Mouse (Mus musculus) CH12.LX (cell line): ENCODE results near the gene Gm1113. TPM values are rescaled to one million over a fixed set of nuclear protein-coding genes. Genes with fewer than 3 reads are reported as not detected.

ENCODE experiments used
- DNase-seq: peaks from one replicate; pipeline ENCODE4 v3.0.0-alpha.2; 2013; ENCODE audit errors: extremely low read depth
- H3K27ac ChIP-seq: 2 replicates; pipeline ENCODE4 v1.5.1; 2012; ENCODE audit warnings: low read depth, mild to moderate bottlenecking, control low read depth, moderate library complexity; ENCODE audit not compliant: insufficient read depth
- H3K27me3 ChIP-seq: replicated peaks from 2 replicates; pipeline ENCODE3; 2012; ENCODE audit warnings: inconsistent platforms
- H3K36me3 ChIP-seq, 2 experiments: replicated peaks in 1 of 2; 2 replicates each; pipeline versions ENCODE3 to v1.6.1; 2012; ENCODE audit warnings: inconsistent platforms in 1 of 2, low read length in 1 of 2, mild to moderate bottlenecking in 1 of 2, mixed read lengths in 1 of 2, moderate library complexity in 1 of 2; ENCODE audit not compliant: control insufficient read depth in 1 of 2, insufficient read depth in 1 of 2
- H3K4me1 ChIP-seq, 2 experiments: 2 replicates each; pipeline ENCODE4 v1.6.1; 2012; ENCODE audit warnings: inconsistent platforms in 1 of 2, moderate library complexity in 1 of 2; ENCODE audit not compliant: insufficient read depth in 2 of 2, control insufficient read depth in 1 of 2
- H3K4me2 ChIP-seq: 2 replicates; pipeline ENCODE4 v1.6.1; 2012; ENCODE audit warnings: low read depth, mild to moderate bottlenecking, control low read depth; ENCODE audit not compliant: poor library complexity, insufficient read depth, severe bottlenecking
- H3K4me3 ChIP-seq, 3 experiments: fragments of 150-350 bp in 1 of 3; sonication (generic) in 1 of 3; replicated peaks in 1 of 3; 2 replicates each; pipeline versions ENCODE3 to v1.5.1; 2011 to 2012; ENCODE audit warnings: low read depth in 2 of 3, low read length in 2 of 3, mild to moderate bottlenecking in 2 of 3, moderate library complexity in 2 of 3, control low read depth in 1 of 3, improper control_type of control experiment in 1 of 3, inconsistent platforms in 1 of 3, mixed read lengths in 1 of 3; ENCODE audit not compliant: poor library complexity in 1 of 3
- H3K79me2 ChIP-seq: replicated peaks from 2 replicates; pipeline ENCODE4 v1.6.1; 2012; ENCODE audit warnings: mild to moderate bottlenecking, moderate library complexity; ENCODE audit not compliant: control insufficient read depth, poor library complexity, insufficient read depth, severe bottlenecking; ENCODE audit errors: extremely low read depth
- H3K9ac ChIP-seq: 2 replicates; pipeline ENCODE4 v1.6.1; 2012; ENCODE audit warnings: low read depth, mild to moderate bottlenecking, control low read depth, moderate library complexity; ENCODE audit not compliant: insufficient read depth
- H3K9me3 ChIP-seq: replicated peaks from 2 replicates; pipeline ENCODE3; 2012; ENCODE audit warnings: low read length, inconsistent platforms, mixed read lengths
- BHLHE40 ChIP-seq: IDR thresholded peaks from 2 replicates; pipeline ENCODE4 v1.6.1; 2011; ENCODE audit warnings: mild to moderate bottlenecking, low read depth, low read length, improper control_type of control experiment
- CHD1 ChIP-seq: IDR thresholded peaks from 2 replicates; pipeline ENCODE4 v1.6.1; 2012; ENCODE audit warnings: low read depth, low read length, improper control_type of control experiment, inconsistent platforms
- E2F4 ChIP-seq: IDR thresholded peaks from 2 replicates; pipeline ENCODE4 v1.6.1; 2011; ENCODE audit warnings: low read depth, low read length, improper control_type of control experiment; ENCODE audit not compliant: insufficient replicate concordance
- EP300 ChIP-seq: IDR thresholded peaks from 2 replicates; pipeline ENCODE4 v1.6.1; 2011; ENCODE audit warnings: low read length, improper control_type of control experiment
- GABPA ChIP-seq: IDR thresholded peaks from 2 replicates; pipeline ENCODE4 v1.6.1; 2012; ENCODE audit warnings: low read depth, low read length, improper control_type of control experiment, inconsistent platforms; ENCODE audit not compliant: insufficient replicate concordance
- HCFC1 ChIP-seq: IDR thresholded peaks from 2 replicates; pipeline ENCODE4 v1.6.1; 2012; ENCODE audit warnings: low read depth, mild to moderate bottlenecking, inconsistent platforms, low read length, improper control_type of control experiment
- JUN ChIP-seq: IDR thresholded peaks from 2 replicates; pipeline ENCODE4 v1.6.1; 2011; ENCODE audit warnings: low read depth, mild to moderate bottlenecking, low read length, improper control_type of control experiment, moderate library complexity; ENCODE audit not compliant: insufficient read depth
- JUND ChIP-seq: conservative IDR thresholded peaks from 2 replicates; pipeline ENCODE4 v1.6.1; 2011; ENCODE audit warnings: low read depth, low read length, improper control_type of control experiment
- KAT2A ChIP-seq: IDR thresholded peaks from 2 replicates; pipeline ENCODE4 v1.6.1; 2012; ENCODE audit warnings: low read length, improper control_type of control experiment, inconsistent platforms; ENCODE audit not compliant: insufficient replicate concordance
- MAFK ChIP-seq: IDR thresholded peaks from 2 replicates; pipeline ENCODE4 v1.6.1; 2011; ENCODE audit warnings: low read length, improper control_type of control experiment; ENCODE audit not compliant: insufficient replicate concordance
- MAX ChIP-seq: IDR thresholded peaks from 2 replicates; pipeline ENCODE4 v1.6.1; 2011; ENCODE audit warnings: low read length, improper control_type of control experiment
- MAZ ChIP-seq: IDR thresholded peaks from 2 replicates; pipeline ENCODE4 v1.6.1; 2012; ENCODE audit warnings: low read depth, mild to moderate bottlenecking, inconsistent platforms, low read length, improper control_type of control experiment, moderate library complexity
- MEF2A ChIP-seq: IDR thresholded peaks from 2 replicates; pipeline ENCODE4 v1.6.1; 2014; ENCODE audit warnings: low read depth, mild to moderate bottlenecking, inconsistent platforms, low read length, improper control_type of control experiment, borderline replicate concordance
- NELFE ChIP-seq: IDR thresholded peaks from 2 replicates; pipeline ENCODE4 v1.6.1; 2011; ENCODE audit warnings: low read depth, low read length, improper control_type of control experiment
- NRF1 ChIP-seq: IDR thresholded peaks from 2 replicates; pipeline ENCODE4 v1.6.1; 2014; ENCODE audit warnings: low read depth, mild to moderate bottlenecking, inconsistent platforms, low read length, improper control_type of control experiment, moderate library complexity
- PAX5 ChIP-seq: IDR thresholded peaks from 2 replicates; pipeline ENCODE4 v1.6.1; 2012; ENCODE audit warnings: low read length, inconsistent platforms, mixed read lengths
- POLR2A ChIP-seq: IDR thresholded peaks from 2 replicates; pipeline ENCODE4 v1.6.1; 2011; ENCODE audit warnings: low read depth, mild to moderate bottlenecking, improper control_type of control experiment, low read length
- POLR2AphosphoS2 ChIP-seq: IDR thresholded peaks from 2 replicates; pipeline ENCODE4 v1.6.1; 2011; ENCODE audit warnings: low read depth, low read length, improper control_type of control experiment
- RAD21 ChIP-seq: IDR thresholded peaks from 2 replicates; pipeline ENCODE4 v1.6.1; 2011; ENCODE audit warnings: low read depth, mild to moderate bottlenecking, low read length, improper control_type of control experiment, moderate library complexity
- RCOR1 ChIP-seq: conservative IDR thresholded peaks from 2 replicates; pipeline ENCODE4 v1.6.1; 2012; ENCODE audit warnings: low read depth, mild to moderate bottlenecking, inconsistent platforms, low read length, improper control_type of control experiment
- TBP ChIP-seq: conservative IDR thresholded peaks from 2 replicates; pipeline ENCODE4 v1.6.1; 2011; ENCODE audit warnings: low read depth, low read length, improper control_type of control experiment
- TCF12 ChIP-seq: IDR thresholded peaks from 2 replicates; pipeline ENCODE4 v1.6.1; 2014; ENCODE audit warnings: low read depth, mild to moderate bottlenecking, inconsistent platforms, low read length, improper control_type of control experiment
- USF1 ChIP-seq: IDR thresholded peaks from 2 replicates; pipeline ENCODE4 v1.6.1; 2014; ENCODE audit warnings: low read depth, mild to moderate bottlenecking, inconsistent platforms, low read length, improper control_type of control experiment
- USF2 ChIP-seq: conservative IDR thresholded peaks from 2 replicates; pipeline ENCODE4 v1.6.1; 2011; ENCODE audit warnings: low read depth, low read length, improper control_type of control experiment
- ZC3H11A ChIP-seq: IDR thresholded peaks from 2 replicates; pipeline ENCODE4 v1.6.1; 2012; ENCODE audit warnings: low read depth, mild to moderate bottlenecking, inconsistent platforms, low read length, improper control_type of control experiment
- ZMIZ1 ChIP-seq: IDR thresholded peaks from 2 replicates; pipeline ENCODE4 v1.6.1; 2012; ENCODE audit warnings: low read depth, mild to moderate bottlenecking, inconsistent platforms, low read length, improper control_type of control experiment
- dilution Hi-C: fragments of 300-500 bp; cut with MboI; formaldehyde crosslinking; loops from 2 replicates; pipeline ENCODE4 v1.14.3; 2020; ENCODE audit warnings: low sequenced_read_pairs; ENCODE audit not compliant: extremely low pct_unique_long_range_greater_than_20kb, extremely low pct_ligation_motif_present
- in situ Hi-C: fragments of 300-500 bp; cut with MboI; formaldehyde crosslinking; loops from 3 replicates; pipeline ENCODE4 v1.14.3; 2019; ENCODE audit warnings: low sequenced_read_pairs, low pct_ligation_motif_present, low pct_unique_long_range_greater_than_20kb, mixed read lengths
- polyA plus RNA-seq: library from polyadenylated mRNA; unstranded; fragments of >175 nt; gene quantifications from 2 replicates; pipeline ENCODE4 v1.2.1, GENCODE M21; 2012; ENCODE audit warnings: low read depth; ENCODE audit not compliant: insufficient read length
- total RNA-seq, 2 experiments: library from RNA; depleted of rRNA; stranded (reverse); fragments of 300-350 nt in 1 of 2; fragments of >200 nt in 1 of 2; gene quantifications; 2 replicates each; pipeline ENCODE4 v1.2.3; 2012 to 2014

The Gm1113 gene
- total and polyA plus RNA-seq, 3 experiments: not detected

- TF ChIP-seq GABPA (no peak), HCFC1 (no peak), MAFK (no peak), TBP (no peak), USF1 (no peak), NRF1 (no peak), ZMIZ1 (no peak), TCF12 (no peak), JUN (no peak), MEF2A (no peak), JUND (no peak), E2F4 (no peak), MAX (no peak), MAZ (no peak), PAX5 (no peak), USF2 (no peak), CHD1 (no peak), KAT2A (no peak), POLR2AphosphoS2 (no peak)
- Histone ChIP-seq H3K27ac (no peak overlapping the region), H3K9me3 (no peaks in the 10 kb centered on the region), H3K4me1 (no peaks in the 10 kb centered on the region), H3K27me3 (peaks cover 5% of the 10 kb centered on the region), H3K9ac (no peak overlapping the region), H3K4me3 (no peak overlapping the region), H3K36me3 (no peaks in the 10 kb centered on the region), H3K79me2 (no peaks in the 10 kb centered on the region), H3K4me2 (no peak overlapping the region)
- in situ Hi-C loops: no loop called here
- dilution Hi-C loops: no loop called here
- no peak for DNase-seq
Measured at GRCm38 (mm10) chr9:35516711-35517110, 1.4 kb downstream of the Gm1113 start.

GRCm38 (mm10) chr9:35516182-35516581, 1.9 kb downstream of the Gm1113 start:
- Histone ChIP-seq H3K36me3 (no peaks in the 10 kb centered on the region), H3K4me1 (no peaks in the 10 kb centered on the region), H3K27ac (no peak overlapping the region), H3K4me3 (no peak overlapping the region), H3K79me2 (no peaks in the 10 kb centered on the region), H3K4me2 (no peak overlapping the region), H3K9me3 (no peaks in the 10 kb centered on the region), H3K27me3 (peaks cover 5% of the 10 kb centered on the region), H3K9ac (no peak overlapping the region)
- DNase-seq: no peak
- dilution Hi-C loops (no loop called here), in situ Hi-C loops (no loop called here)
- no peak for TF ChIP-seq POLR2A
- no peak for TF ChIP-seq RCOR1
- TF ChIP-seq ZMIZ1: no peak
- TF ChIP-seq E2F4: no peak
- no peak for TF ChIP-seq ZC3H11A
- TF ChIP-seq EP300: no peak
- TF ChIP-seq MAX: no peak
- no peak for TF ChIP-seq TBP
- no peak for TF ChIP-seq NRF1
- TF ChIP-seq NELFE: no peak
- TF ChIP-seq CHD1: no peak
- TF ChIP-seq RAD21: no peak
- TF ChIP-seq TCF12: no peak
- no peak for TF ChIP-seq MAFK
- TF ChIP-seq BHLHE40: no peak
- no peak for TF ChIP-seq JUND
